Mouse (Mus musculus) 3134 (cell line): ENCODE measurements around the gene Dph5.
"Not testable (repeated sequence)": the region's sequence is repeated elsewhere in the genome, so short reads cannot be mapped to it uniquely, and the experiment has no call there.

Experiments used
- DNase-seq: peaks from one replicate; pipeline ENCODE4 v3.0.0-alpha.2; 2011; ENCODE audit warnings: low spot score; ENCODE audit not compliant: insufficient read length; ENCODE audit errors: extremely low read depth

Dph5 gene

DNA sequence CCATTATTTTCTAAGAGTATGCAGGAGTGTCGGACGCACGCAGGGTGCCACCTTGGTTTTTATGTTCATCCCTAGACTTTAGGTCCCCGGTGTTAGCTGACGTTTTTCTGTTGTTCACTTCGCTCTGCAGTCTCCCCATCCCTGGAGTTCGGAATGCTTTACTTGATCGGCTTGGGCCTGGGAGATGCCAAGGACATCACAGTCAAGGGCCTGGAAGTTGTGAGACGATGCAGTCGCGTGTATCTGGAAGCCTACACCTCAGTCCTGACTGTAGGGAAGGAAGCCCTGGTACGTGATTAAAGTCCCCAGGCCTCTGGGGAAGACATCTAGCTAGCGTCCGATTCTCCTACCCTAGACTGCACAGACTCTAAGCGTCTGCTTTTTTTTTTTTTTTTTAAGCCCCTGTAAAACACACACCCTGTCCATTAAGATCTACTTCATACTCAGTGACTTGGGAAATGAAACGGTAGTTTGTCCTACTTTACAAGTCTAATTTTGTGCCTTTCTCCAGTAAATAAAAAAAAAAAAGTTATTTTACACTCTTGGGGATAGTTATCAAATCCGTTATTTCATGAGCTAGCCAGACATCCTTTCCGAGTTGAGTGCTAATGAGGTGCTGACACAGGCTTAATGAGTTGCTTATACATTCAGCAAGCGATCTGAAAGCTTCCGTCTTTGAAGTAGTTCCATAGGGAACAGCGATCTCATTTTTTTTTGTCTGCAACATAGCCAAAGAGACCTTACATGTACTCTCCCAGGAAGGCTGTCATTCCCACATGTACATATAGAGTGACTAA, 871 bp downstream of the Dph5 start:
- no peak for DNase-seq

DNA sequence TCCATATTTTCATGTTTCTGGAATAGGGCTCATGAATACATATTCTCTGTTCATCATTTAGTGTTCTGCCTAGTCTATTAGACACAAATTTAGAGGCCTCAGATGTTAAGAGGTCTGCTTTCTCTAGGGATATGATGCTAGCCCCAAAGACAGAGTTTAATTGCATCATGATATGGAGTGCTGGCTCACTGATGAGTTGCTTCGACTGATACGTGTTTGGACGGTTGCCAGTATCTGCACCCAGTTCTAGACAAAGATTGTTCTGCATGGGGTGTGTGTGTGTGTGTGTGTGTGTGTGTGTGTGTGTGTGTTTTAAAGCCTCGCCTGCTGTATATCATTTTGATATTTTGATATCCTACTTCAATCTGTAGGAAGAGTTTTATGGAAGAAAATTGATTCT, 4.7 kb downstream of the Dph5 start:
- DNase-seq, result no peak

DNA sequence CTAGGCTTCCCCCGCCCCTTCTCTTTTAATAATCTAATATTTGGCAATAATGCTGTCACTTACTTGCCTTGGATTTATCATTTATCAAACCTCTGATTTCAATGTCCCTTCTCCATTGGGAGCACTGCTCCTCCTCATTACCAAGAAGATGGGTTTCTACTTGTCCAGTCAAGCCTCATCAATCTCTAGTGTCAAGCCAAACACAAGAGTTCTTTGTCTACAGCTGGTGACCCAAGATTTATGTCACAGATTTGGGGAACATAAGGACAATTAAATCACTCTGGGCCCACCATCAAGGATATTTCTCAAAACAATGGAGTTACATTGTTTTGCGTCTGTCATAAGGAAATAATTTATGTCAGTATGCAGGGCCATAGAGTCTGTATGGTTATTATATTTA, 5.5 kb downstream of the Dph5 start:
- DNase-seq, result no peak

DNA sequence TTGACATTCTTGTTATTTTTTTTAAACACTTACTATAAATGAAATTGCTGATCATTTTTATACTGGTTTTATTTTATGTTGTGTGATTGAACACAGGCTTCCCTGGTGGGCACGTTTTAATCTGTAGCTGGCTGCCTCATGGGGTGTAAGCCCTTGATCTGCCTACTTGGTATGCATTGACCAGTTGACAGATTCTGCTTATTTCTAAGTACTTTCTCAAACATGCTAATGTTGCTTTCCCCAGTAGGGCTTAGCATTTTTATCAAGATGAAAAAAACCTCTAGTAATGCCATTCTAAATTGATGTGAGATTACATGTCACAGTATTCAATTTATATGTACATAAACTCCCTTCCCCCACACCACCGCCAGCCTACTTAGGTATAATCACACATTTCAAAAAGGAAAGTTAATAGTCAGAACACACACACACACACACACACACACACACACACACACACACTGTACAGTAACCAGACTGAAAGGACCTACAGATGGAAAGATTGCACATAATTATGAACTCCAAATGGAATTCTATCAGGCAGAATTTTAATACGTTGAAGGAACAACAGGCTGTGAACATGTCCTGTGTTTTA, 10.8 kb downstream of the Dph5 start:
- no peak for DNase-seq

DNA sequence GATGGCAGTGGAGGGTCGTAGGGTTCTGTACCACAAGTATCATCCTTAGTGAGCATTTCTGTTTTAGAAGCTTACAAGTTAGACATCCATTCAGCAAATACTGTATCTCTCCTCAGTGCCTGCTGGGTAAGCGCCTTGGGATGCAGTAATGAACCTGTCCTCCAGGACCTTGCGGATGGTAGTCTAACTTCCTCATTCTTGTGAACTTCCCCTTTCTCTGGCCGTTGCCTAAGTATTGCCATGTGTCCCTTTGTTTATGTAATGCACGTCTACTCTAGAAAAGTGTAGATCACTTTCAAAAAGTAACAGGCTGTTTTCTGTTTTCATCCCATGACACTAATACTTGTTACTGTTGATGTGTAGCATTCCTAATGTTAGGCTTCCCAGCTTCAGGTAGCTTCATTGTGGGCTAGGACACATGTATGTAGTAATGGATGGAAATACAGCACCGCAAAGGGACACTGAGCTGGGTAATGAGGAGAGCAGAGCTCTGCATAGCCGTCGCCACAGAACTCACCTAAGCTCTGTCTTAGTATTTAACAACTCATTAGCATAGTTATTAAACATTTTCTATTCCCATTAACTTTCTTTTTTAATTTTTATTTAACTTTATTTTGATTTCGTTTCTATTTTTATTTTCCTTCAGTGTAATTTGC, 14.8 kb downstream of the Dph5 start:
- no peak for DNase-seq

DNA sequence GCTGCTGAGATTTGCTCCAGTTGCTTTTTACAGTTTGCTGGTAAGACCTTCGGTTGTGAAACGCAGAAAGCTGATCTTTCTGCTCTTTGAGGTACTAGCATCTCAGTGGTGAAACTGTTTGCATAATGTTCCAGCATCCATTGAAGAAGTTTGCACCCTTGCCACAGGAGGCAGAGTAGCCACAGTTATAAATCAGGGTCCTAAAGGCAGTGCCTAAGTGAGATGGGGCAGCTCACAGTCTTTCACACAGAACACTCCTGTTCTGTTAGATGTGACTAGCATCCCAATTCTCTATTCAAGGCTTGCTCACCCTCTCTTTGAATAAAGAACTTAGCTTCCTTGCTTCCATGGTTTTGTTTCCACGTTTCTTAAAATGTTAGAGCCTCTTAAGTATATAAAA, 17.4 kb downstream of the Dph5 start:
- no peak for DNase-seq

DNA sequence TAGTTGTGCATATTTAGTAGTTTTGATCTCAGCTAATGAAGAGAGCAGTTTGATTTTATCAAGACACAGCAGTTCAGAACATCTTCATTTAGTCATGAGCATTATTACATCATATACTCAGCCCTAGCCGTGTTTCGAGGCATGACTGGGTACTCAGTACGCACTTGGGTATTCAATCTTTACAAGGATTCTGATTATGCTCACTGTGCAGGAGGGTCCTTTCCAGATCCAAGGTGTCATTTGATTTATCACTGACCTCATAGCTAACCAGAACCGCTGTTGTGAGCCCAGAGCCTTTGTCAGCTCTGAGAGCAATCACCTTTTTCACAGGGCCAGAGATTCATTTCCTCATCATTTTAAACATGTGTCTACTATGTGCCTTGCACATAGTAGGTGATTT, 17.9 kb downstream of the Dph5 start:
- DNase-seq, result no peak

DNA sequence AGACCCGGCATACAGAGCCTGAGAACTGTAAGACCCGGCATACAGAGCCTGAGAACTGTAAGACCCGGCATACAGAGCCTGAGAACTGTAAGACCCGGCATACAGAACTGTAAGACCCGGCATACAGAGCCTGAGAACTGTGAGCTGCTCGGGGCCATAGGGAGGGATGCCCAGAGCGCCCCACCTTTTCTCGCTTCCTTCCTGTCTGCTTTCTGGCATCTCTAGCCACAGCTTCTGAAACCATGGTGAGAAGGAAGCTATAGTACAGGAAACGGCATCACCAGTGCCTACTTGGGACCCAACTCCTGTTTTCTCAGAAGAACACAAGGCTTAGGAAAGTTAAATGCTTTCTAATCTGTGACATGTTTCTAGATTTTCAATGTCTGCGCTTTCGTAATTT, 19.8 kb downstream of the Dph5 start:
- not testable (repeated sequence) for DNase-seq

DNA sequence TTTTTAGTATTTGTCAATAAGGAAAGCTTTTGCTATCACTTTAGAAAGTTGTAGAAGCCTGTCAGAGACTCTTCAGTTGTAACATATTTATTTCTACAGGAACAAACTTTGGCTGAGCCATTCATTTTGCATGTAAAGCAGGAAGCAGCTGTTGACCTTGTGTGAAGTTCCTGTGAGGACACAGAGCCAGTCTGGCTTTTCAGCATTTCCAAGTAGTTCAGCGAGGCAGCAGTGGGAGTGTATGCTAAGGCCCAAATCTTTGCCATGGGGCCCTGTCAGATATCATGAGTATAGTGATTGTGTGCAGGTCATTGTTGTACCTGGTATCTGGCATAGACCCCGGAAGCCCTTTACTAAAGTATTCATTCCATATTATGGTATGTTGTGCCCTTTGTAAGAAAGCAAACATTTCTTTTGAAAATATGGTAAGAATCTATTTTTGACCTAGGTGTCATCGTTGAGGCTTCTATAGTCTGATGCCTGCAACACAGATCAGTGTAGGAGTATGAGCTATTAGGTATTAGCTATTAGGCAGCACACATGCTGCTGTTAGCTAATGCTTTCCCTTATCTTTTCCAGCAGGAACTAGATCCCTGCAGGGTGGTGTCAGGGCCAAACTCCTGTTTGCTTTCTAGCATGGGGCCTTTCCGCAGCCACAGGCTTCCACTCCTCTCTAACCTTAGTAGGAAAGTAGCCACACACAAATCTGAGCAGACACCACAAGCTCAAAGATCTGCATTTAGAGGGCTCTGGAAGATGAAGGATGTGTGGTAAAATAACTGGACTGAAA, 37.0 kb downstream of the Dph5 start:
- DNase-seq, result no peak

DNA sequence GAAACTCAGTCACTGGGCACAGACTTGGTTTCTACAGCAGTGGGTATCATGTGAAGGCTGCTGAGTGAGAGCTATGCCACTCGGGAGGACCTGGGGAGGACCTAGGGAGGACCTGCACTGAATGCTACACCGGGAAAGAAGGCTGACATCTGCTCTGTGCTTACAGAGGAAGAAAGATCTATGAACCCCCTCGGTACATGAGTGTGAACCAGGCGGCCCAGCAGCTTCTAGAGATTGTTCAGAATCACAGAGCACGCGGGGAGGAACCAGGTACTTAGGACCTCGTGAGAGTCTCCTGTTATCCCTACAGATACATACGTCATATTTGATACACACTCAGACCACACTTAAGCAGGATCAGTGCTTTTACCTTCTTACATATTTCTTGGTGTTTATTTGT, 38.9 kb downstream of the Dph5 start:
- no peak for DNase-seq

DNA sequence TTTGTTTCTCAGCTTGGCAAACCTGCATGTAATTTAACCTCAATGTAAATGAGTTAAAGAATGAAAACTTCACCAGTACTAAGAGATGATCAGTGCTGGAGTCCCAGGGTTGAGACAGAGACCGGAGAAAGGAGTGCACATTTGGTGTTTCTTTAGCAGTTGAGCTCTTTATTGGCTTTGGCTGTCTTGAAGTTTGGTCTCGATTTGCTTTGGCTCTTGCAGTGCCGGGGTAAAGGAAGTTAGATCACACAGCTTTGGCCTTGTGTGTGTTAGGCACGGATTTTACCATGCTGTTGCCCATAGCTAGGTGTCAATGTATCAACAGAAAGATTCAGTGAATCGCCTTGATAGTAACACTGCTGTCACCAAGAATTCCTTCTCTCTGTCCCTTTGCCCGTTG, 44.1 kb downstream of the Dph5 start:
- no peak for DNase-seq

DNA sequence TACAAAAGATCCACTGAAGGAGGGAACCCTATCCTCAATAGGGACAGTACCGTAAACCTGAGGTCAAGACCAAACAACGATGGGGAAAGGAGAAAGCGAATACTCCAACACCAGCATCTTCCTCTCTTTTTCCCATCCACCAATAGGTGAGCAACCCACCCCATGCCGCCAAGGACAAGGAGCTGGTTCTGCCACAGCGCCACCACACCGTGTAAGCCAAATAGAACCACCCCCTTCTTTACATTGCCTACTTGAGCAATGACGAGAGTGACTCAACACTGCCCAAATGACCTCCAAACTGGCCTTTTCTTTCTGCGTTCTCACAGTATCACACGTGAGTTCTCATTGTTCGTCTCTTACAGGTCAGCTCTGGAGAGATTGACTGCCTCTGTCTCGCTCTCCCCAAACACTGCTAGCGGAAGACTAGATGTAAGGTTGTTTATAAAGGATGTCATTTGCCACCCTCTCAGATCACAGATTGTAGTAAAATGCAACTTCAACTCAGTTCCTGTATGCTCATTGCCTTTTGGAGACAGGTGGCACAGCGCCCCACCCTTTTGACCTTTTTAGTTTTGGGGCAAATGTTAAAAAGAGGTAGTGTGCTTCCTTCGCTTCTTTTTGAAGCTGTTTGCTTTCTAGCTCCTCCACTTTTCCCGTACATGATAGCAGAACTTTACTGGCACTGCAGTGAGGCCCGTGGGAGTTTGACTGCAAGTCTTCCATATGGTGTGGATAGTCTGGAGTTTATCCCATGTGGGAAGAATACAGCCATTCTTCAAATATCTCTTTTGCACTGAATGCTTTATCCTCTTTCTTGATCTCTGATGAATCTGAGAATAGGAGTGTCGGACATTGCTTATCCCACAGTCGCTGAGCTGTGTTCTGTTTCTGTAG, 45.9 kb downstream of the Dph5 start:
- no peak for DNase-seq

DNA sequence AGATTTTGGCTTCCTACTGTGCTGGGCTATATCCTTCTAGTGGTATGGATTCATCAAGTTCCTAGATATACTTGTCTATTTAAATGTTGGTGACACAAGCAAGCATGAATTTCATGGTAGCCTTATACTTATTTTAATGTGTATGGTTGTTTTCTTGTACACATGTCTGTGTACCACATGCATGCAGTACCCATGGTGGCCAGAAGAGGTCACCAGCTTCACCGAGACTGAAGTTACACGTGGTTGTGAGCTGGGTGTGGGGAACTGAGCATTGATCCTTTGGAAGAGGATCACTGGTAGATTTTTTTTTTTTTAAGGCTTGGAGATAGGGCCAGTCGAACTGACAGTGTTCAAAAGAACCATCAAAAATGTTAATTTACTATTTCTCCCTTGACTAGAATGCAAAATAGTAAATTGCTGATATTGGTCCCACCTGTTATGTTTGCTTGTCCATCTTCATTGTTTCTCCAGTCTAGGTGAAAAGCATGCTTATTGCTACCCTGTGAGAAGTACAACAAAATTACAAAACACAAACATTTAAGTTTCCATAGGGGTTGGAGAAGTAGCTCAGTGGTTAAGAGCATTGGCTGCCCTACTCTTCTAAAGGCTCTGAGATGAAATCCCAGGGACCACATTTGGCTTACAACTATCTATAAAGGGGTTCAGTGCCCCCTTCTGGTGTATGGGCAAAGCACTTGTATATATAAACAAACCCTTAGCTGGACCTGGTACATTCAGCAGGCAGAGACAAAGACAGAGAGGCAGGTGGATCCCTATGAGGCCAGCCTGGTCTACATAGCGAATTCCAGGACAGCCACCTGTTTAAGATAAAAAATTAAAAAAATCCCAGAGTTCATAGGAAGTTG, 49.3 kb downstream of the Dph5 start:
- no peak for DNase-seq

DNA sequence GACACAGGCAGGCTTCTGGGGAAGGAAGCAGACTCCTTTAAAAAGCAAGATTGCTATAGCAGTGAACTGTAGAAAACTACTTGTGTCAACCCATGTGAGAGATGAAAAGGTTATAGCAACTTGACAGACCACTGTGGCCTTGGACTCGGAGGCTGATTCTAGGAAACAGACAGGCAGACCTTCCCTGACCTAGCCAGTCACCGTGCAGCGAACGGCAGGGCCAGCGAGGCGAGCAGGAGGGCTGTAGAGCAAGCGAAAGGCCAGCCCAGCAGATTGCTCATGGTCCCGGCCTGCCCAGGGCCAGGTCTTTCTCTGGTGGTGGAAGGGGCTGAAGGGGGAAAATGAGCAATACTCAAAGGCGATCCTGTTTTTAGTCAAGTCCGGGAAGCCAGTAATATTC, 50.2 kb downstream of the Dph5 start:
- no peak for DNase-seq

DNA sequence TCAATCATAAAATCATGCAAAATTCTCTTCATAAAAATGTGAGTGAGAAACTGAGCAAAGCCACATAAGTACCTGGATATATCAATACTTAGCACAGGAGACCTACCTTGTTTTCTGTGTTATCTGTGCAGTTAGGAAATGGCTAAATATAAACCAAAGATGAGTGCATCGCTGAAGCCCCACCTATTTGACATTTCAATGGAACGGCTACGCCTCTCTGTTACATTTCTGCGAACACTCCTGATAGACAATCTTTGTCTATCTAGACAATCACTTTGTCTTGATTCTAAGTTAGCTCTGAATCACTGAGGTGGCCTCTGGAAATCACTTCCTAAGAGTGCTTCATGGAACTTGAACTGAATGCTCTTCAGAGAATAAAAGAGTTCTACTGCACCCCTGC, 52.9 kb downstream of the Dph5 start:
- DNase-seq, result no peak

DNA sequence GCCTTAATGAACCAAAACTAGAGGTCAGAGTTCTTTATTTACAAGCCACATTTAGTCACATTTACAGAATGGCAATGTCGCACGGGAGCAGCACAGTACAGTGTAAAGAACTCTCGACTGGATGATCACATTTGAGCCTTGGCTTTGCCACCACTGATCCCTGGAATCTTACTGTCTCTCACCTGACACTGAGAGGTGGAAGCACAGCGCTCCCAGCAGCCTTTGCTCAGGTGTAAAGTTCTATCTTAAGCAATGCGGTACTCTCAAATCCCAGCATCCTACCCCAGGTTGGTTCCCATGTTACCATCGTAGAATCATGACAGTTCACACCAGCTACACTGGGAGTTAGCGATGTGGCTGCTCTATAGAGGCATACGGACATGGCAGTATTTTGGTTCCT, 53.8 kb downstream of the Dph5 start:
- no peak for DNase-seq

DNA sequence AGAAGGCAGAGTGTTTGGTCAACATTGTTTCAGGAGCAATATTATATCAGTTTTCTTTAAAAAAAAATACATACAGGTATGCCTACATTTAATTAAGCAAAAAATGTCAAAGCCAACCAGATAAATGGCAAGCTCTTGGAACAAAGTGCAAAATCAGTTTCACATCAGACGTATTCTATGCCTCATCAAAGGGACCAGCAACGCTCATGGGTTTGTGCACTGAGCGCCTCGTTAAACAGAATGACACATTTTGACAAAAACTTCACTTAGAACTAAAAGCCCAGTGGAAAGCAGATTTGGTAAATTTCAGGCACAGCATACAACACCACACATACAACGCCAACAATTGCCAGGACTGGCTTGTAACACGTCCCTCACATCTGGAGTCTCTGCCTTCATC, 56.7 kb downstream of the Dph5 start:
- no peak for DNase-seq

DNA sequence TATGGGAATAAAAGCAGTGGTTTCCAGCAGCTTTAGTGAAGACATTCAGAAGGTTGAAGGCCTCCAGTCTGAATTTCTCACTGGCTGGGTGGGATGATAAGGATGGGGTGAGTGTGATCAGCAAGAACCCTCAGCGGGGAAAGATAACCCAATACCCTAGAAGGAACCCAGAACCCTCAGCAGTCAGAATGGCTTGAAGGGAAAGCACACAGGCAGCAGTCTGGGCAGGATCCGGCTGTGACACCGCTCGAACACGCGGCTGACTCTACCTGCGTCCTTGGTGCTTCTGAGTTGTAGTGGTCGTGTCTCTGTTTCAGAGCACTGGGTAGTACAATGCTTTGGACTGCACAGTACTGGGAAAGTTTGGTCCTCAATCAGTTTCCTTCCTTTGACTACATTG, 58.6 kb downstream of the Dph5 start:
- no peak for DNase-seq

DNA sequence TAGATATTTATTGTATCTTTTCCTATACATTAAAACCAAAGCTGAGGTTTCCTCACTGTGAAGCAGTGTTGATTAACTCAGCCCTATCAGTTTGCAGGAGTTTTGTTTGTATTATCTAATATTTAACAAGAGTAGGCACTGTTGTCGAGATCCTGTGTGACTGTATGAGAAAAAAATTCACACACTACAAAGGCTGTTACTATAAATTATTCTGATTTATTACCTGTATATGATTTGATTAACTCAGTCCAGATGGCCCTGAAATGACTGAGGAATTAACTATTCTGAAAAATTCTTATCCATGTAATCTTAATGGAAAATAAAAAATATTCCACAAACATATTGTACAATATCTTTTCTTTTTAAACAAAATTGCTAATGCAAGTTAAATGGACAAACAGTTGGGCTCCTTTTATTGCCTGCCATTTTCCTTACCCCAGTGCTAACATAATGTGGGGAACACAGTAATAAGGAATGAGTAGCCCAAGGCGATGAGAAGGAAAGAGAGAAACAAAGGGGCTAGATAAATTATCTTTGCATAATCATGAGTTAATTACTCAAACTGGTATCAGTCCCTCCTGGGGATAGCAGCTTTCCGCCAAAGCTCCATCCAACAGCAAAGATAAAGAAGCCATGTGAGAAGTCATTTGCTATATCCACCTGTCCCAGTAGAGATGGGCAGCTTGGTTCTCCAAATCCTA, 61.7 kb downstream of the Dph5 start:
- DNase-seq, result no peak
